Mouse (Mus musculus): Measurements from ENCODE around the gene Gm49321.

DNA sequence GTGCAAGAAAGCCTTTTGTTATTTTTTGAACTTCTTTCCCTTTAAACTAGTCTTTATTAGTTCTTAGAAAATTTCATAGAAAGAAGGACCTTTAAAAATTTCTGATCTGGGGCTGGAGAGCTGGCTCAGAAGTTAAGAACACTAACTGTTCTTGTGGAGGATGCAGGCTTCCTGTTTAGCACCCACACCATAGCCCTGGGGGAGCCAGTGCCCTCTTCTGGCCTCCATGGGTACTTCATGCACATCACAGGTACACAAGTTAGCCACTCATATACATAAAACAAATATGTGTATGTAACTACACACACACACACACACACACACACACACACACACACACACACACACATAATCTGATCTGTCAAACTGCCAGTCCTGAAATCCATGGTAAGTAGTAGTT is 52.1 kb downstream of the Gm49321 start:
- TF ChIP-seq POLR2A (IDR thresholded peaks at IDR 0.05; ENCODE audit: extremely low read depth, insufficient read depth, low read length), result no peak
- TF ChIP-seq CTCF (IDR thresholded peaks at IDR 0.05; ENCODE audit: low read depth, low read length), result peak; percentile 79
